Mouse (Mus musculus): ENCODE results near the gene Ankrd27. TPM values are rescaled to one million over a fixed set of nuclear protein-coding genes. Genes with fewer than 3 reads are reported as not detected.

Gene Ankrd27
- polyA plus RNA-seq, 1 experiment from 2014 or later, result 32.0 TPM

GRCm38 (mm10) chr7:35650716-35651410 lies 64.8 kb downstream of the Ankrd27 start:
- H3K27me3 ChIP-seq, result no peaks in the 10 kb centered on the region
- 65% methylated on average over 11 of the region's 11 CpGs for WGBS
- no peak overlapping the region for H3K4me2 ChIP-seq (replicated peaks)
- no peak overlapping the region for H3K4me3 ChIP-seq
- no peaks in the 10 kb centered on the region for H3K9me3 ChIP-seq
- no peak for ATAC-seq (replicated peaks)
- H3K4me1 ChIP-seq, result peaks cover 12% of the 10 kb centered on the region
- no peak overlapping the region for H3K9ac ChIP-seq (replicated peaks)
- no peak overlapping the region for H3K27ac ChIP-seq (replicated peaks)
- H3K36me3 ChIP-seq, result no peaks in the 10 kb centered on the region

GRCm38 (mm10) chr7:35651583-35652270 lies 65.7 kb downstream of the Ankrd27 start:
- Histone ChIP-seq H3K27me3 (no peaks in the 10 kb centered on the region), H3K36me3 (no peaks in the 10 kb centered on the region), H3K27ac (replicated peaks) (no peak overlapping the region), H3K9ac (replicated peaks) (no peak overlapping the region), H3K4me2 (replicated peaks) (no peak overlapping the region), H3K9me3 (no peaks in the 10 kb centered on the region), H3K4me3 (no peak overlapping the region), H3K4me1 (peaks cover 4% of the 10 kb centered on the region)
- ATAC-seq (replicated peaks), result no peak
- 83% methylated on average over 10 of the region's 10 CpGs for WGBS

GRCm38 (mm10) chr7:35657829-35658228 lies 71.8 kb downstream of the Ankrd27 start:
- Histone ChIP-seq H3K4me2 (replicated peaks) (no peak overlapping the region), H3K27ac (replicated peaks) (no peak overlapping the region), H3K4me1 (no peaks in the 10 kb centered on the region), H3K27me3 (no peaks in the 10 kb centered on the region), H3K4me3 (no peak overlapping the region), H3K9me3 (no peaks in the 10 kb centered on the region), H3K36me3 (no peaks in the 10 kb centered on the region), H3K9ac (replicated peaks) (no peak overlapping the region)
- no peak for ATAC-seq (replicated peaks)
- WGBS, result 40% methylated on average over 6 of the region's 6 CpGs

- ATAC-seq (replicated peaks), result no peak
- Histone ChIP-seq H3K4me1 (peaks cover 6% of the 10 kb centered on the region), H3K4me3 (no peak overlapping the region), H3K9me3 (no peaks in the 10 kb centered on the region), H3K27ac (replicated peaks) (no peak overlapping the region), H3K27me3 (no peaks in the 10 kb centered on the region), H3K4me2 (replicated peaks) (no peak overlapping the region), H3K9ac (replicated peaks) (no peak overlapping the region), H3K36me3 (no peaks in the 10 kb centered on the region)
- 57% methylated on average over 3 of the region's 3 CpGs for WGBS
Observed at GRCm38 (mm10) chr7:35659173-35659572, 73.1 kb downstream of the Ankrd27 start.

- no peak overlapping the region for H3K27ac ChIP-seq (replicated peaks)
- no peaks in the 10 kb centered on the region for H3K36me3 ChIP-seq
- H3K27me3 ChIP-seq, result no peaks in the 10 kb centered on the region
- no peak overlapping the region for H3K4me3 ChIP-seq
- no peaks in the 10 kb centered on the region for H3K9me3 ChIP-seq
- no peak for ATAC-seq (replicated peaks)
- no peak overlapping the region for H3K9ac ChIP-seq (replicated peaks)
- H3K4me2 ChIP-seq (replicated peaks), result no peak overlapping the region
- peaks cover 20% of the 10 kb centered on the region for H3K4me1 ChIP-seq
- WGBS, result 21% methylated on average over 16 of the region's 16 CpGs
Observed at GRCm38 (mm10) chr7:35663790-35664376, 77.8 kb downstream of the Ankrd27 start.

- H3K4me3 ChIP-seq, result no peak overlapping the region
- H3K4me1 ChIP-seq, result peaks cover 23% of the 10 kb centered on the region
- no peak overlapping the region for H3K9ac ChIP-seq (replicated peaks)
- H3K9me3 ChIP-seq, result no peaks in the 10 kb centered on the region
- peak; percentile 83 for ATAC-seq (replicated peaks)
- H3K27ac ChIP-seq (replicated peaks), result peak overlapping the region; percentile 80
- H3K36me3 ChIP-seq, result no peaks in the 10 kb centered on the region
- WGBS, result 15% methylated on average over 18 of the region's 18 CpGs
- no peak overlapping the region for H3K4me2 ChIP-seq (replicated peaks)
- H3K27me3 ChIP-seq, result no peaks in the 10 kb centered on the region
Observed at GRCm38 (mm10) chr7:35668066-35669041, 82.3 kb downstream of the Ankrd27 start.

- Histone ChIP-seq H3K4me2 (replicated peaks) (no peak overlapping the region), H3K36me3 (no peaks in the 10 kb centered on the region), H3K9me3 (no peaks in the 10 kb centered on the region), H3K27me3 (no peaks in the 10 kb centered on the region), H3K9ac (replicated peaks) (no peak overlapping the region), H3K27ac (replicated peaks) (no peak overlapping the region), H3K4me1 (peaks cover 8% of the 10 kb centered on the region), H3K4me3 (no peak overlapping the region)
- 79% methylated on average over 4 of the region's 4 CpGs for WGBS
- no peak for ATAC-seq (replicated peaks)
Observed at GRCm38 (mm10) chr7:35678976-35679375, 92.9 kb downstream of the Ankrd27 start.

GRCm38 (mm10) chr7:35681559-35681958 lies 95.5 kb downstream of the Ankrd27 start:
- Histone ChIP-seq H3K9ac (replicated peaks) (no peak overlapping the region), H3K36me3 (no peaks in the 10 kb centered on the region), H3K9me3 (no peaks in the 10 kb centered on the region), H3K27me3 (no peaks in the 10 kb centered on the region), H3K27ac (replicated peaks) (no peak overlapping the region), H3K4me3 (no peak overlapping the region), H3K4me1 (peaks cover 26% of the 10 kb centered on the region), H3K4me2 (replicated peaks) (no peak overlapping the region)
- ATAC-seq (replicated peaks), result no peak
- WGBS, result 84% methylated on average over 3 of the region's 3 CpGs

GRCm38 (mm10) chr7:35683409-35684122 lies 97.5 kb downstream of the Ankrd27 start:
- no peaks in the 10 kb centered on the region for H3K36me3 ChIP-seq
- no peaks in the 10 kb centered on the region for H3K27me3 ChIP-seq
- no peak overlapping the region for H3K4me3 ChIP-seq
- peak overlapping the region; percentile 72 for H3K27ac ChIP-seq (replicated peaks)
- no peaks in the 10 kb centered on the region for H3K9me3 ChIP-seq
- peak overlapping the region; percentile 19; the same call in 1 of the 2 replicates for H3K4me2 ChIP-seq (replicated peaks)
- 30% methylated on average over 6 of the region's 6 CpGs for WGBS
- H3K4me1 ChIP-seq, result peaks cover 46% of the 10 kb centered on the region
- peak; percentile 77 for ATAC-seq (replicated peaks)
- no peak overlapping the region for H3K9ac ChIP-seq (replicated peaks)

- Histone ChIP-seq H3K27ac (replicated peaks) (no peak overlapping the region; the same call in 1 of the 2 replicates), H3K4me1 (peaks cover 58% of the 10 kb centered on the region), H3K9ac (replicated peaks) (no peak overlapping the region; the same call in 1 of the 2 replicates), H3K27me3 (no peaks in the 10 kb centered on the region), H3K36me3 (peaks cover 7% of the 10 kb centered on the region; the same call in 1 of the 2 replicates), H3K4me3 (no peak overlapping the region), H3K9me3 (no peaks in the 10 kb centered on the region), H3K4me2 (replicated peaks) (no peak overlapping the region)
- WGBS, result 61% methylated on average over 11 of the region's 11 CpGs
- ATAC-seq (replicated peaks), result no peak
Observed at GRCm38 (mm10) chr7:35686216-35686615, 100.2 kb downstream of the Ankrd27 start.

GRCm38 (mm10) chr7:35686756-35687155 lies 100.7 kb downstream of the Ankrd27 start:
- no peak for ATAC-seq (replicated peaks)
- no peak overlapping the region; the same call in 1 of the 2 replicates for H3K27ac ChIP-seq (replicated peaks)
- H3K4me2 ChIP-seq (replicated peaks), result 0 out of 2 replicates have a peak overlapping the region, but pooled peaks have one; percentile 0

More at GRCm38 (mm10) chr7:35686756-35687155, 100.7 kb downstream of the Ankrd27 start:
- WGBS, result 29% methylated on average over 13 of the region's 13 CpGs
- no peaks in the 10 kb centered on the region for H3K9me3 ChIP-seq
- no peak overlapping the region for H3K4me3 ChIP-seq
- H3K9ac ChIP-seq (replicated peaks), result no peak overlapping the region
- peaks cover 7% of the 10 kb centered on the region; the same call in 1 of the 2 replicates for H3K36me3 ChIP-seq
- H3K27me3 ChIP-seq, result no peaks in the 10 kb centered on the region
- H3K4me1 ChIP-seq, result peaks cover 58% of the 10 kb centered on the region
